Mouse (Mus musculus) intestine, postnatal 0 days (tissue): ENCODE data around the gene D10Wsu102e. TPM values are rescaled to one million over a fixed set of nuclear protein-coding genes. Genes with fewer than 3 reads are reported as not detected.
"Not testable (repeated sequence)": the region's sequence is repeated elsewhere in the genome, so short reads cannot be mapped to it uniquely, and the experiment has no call there.

ENCODE experiments used
- ATAC-seq: fragments of 200-750 bp; cut with Nextera tagmentation; 2 replicates; pipeline ENCODE4 v1.8.0; 2017; ENCODE audit warnings: mild to moderate bottlenecking, moderate TSS enrichment, moderate library complexity
- H3K27ac ChIP-seq: fragments of 300-500 bp; sonication (generic); 2 replicates; pipeline ENCODE4 v1.5.1; 2014; ENCODE audit warnings: mild to moderate bottlenecking, low read depth, low read length, moderate library complexity
- H3K27me3 ChIP-seq: fragments of 300-500 bp; sonication (generic); replicated peaks from 2 replicates; pipeline ENCODE4 v1.6.1; 2014; ENCODE audit warnings: low read length, mixed read lengths; ENCODE audit not compliant: control insufficient read depth, insufficient read depth
- H3K36me3 ChIP-seq: fragments of 300-500 bp; sonication (generic); 2 replicates; pipeline ENCODE4 v1.6.1; 2014; ENCODE audit warnings: mild to moderate bottlenecking, moderate library complexity; ENCODE audit not compliant: control insufficient read depth, insufficient read depth
- H3K4me1 ChIP-seq: fragments of 300-500 bp; sonication (generic); replicated peaks from 2 replicates; pipeline ENCODE4 v1.6.1; 2014; ENCODE audit warnings: antibody characterized with exemption, low read length, mixed read lengths; ENCODE audit not compliant: control insufficient read depth, insufficient read depth
- H3K4me2 ChIP-seq: fragments of 300-500 bp; sonication (generic); replicated peaks from 2 replicates; pipeline ENCODE4 v1.6.1; 2014; ENCODE audit warnings: low read depth, mild to moderate bottlenecking, moderate library complexity
- H3K4me3 ChIP-seq: fragments of 300-500 bp; sonication (generic); 2 replicates; pipeline ENCODE4 v1.5.1; 2014; ENCODE audit warnings: low read depth, low read length
- H3K9ac ChIP-seq: fragments of 300-500 bp; sonication (generic); 2 replicates; pipeline ENCODE4 v1.6.1; 2014; ENCODE audit warnings: mild to moderate bottlenecking, low read depth, low read length
- H3K9me3 ChIP-seq: fragments of 300-500 bp; sonication (generic); 2 replicates; pipeline ENCODE4 v1.6.1; 2016; ENCODE audit warnings: mixed run types; ENCODE audit not compliant: control insufficient read depth
- CTCF ChIP-seq: sonication (generic); IDR thresholded peaks from 2 replicates; pipeline ENCODE4 v1.5.1; 2016; ENCODE audit warnings: low read depth, mild to moderate bottlenecking, control low read depth, antibody characterized with exemption, moderate library complexity
- WGBS: fragments of 180-500 bp; shearing (Covaris S2); extraction: QIAGEN DNeasy Blood & Tissue Kit; methylation state at CpG from one replicate; pipeline ENCODE4 v1.1.7; 2014; 5-methylcytosine and 5-hydroxymethylcytosine counted together
- polyA plus RNA-seq: library from polyadenylated mRNA; unstranded; fragments of >200 nt; fragmentation: Nextera tagmentation; extraction: Ambion mirVana; gene quantifications from 2 replicates; pipeline ENCODE4 v1.2.1, GENCODE M21; 2015

D10Wsu102e gene
- polyA plus RNA-seq, 1 experiment from 2014 or later: 0.17 TPM

DNA sequence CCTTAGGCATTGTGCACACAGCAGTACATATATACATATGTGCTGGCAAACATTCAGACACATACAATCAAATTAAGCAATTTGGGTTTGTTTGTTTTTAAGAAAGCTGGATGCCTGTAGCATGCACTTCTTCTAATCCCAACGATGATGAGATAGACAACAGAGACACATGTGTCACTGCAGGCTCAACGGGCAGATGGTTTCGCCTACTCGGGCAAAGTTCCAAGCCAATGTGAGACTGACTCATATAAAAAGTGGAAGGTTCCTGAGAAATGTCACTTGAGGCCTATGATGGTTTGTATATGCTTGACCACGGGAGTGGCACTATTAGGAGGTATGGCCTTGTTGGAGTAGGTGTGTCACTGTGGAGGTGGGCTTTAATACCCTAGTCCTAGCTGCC, 16.9 kb upstream of the D10Wsu102e start:
- H3K4me1 ChIP-seq: no peaks in the 10 kb centered on the region
- no peak overlapping the region for H3K4me3 ChIP-seq
- H3K9ac ChIP-seq: no peak overlapping the region
- no peak overlapping the region for H3K27ac ChIP-seq
- no peaks in the 10 kb centered on the region; the same call in 1 of the 2 replicates for H3K27me3 ChIP-seq
- WGBS: 75% methylated on average over 5 of the region's 5 CpGs
- H3K36me3 ChIP-seq: no peaks in the 10 kb centered on the region
- TF ChIP-seq CTCF: no peak
- ATAC-seq: no peak
- H3K9me3 ChIP-seq: no peaks in the 10 kb centered on the region
- no peak overlapping the region for H3K4me2 ChIP-seq

DNA sequence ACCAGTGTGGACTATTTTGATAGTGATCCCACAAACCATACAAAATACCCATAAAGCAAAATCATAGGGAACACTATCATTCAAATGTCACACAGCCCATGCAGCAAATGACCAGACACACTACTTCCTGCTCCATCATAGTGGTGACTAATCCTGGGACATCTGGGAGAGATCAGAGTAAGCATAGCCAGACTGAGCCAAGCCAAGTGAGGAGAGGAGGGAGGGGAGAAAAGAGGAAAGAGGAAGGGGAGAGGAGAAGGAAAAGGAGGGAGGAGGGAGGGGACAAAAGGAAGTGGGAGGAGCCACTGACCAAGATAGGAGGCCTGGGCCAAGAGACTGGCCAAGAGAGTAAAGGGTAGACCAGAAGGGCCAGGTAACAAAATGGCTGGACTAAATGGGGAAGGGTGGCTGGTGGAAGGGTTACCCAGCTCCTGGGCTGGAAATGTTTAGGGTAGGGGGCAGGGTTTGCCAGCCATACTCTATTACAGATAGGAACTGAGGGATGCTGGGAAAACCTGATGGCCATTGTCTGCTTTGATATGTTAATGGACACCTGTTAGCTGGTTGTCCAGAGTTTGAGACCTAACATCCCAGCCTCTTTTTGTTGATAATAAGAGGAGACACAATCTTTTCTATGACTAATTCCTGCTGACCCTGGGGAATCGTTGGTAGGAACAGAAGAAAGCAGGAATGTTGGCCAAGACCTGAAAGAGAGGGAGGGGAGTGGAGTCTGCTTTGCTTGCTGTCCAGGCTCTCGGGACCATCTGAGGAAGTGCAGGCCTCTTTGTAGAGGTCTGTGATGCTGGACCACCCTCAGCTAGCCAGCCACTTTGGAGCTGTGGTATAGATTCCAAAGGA, 16.0 kb upstream of the D10Wsu102e start:
- Histone ChIP-seq H3K4me3 (no peak overlapping the region), H3K27ac (no peak overlapping the region), H3K27me3 (no peaks in the 10 kb centered on the region), H3K4me2 (no peak overlapping the region), H3K9ac (no peak overlapping the region), H3K4me1 (no peaks in the 10 kb centered on the region), H3K36me3 (no peaks in the 10 kb centered on the region), H3K9me3 (no peaks in the 10 kb centered on the region)
- WGBS: 59% methylated on average over 2 of the region's 2 CpGs
- no peak for TF ChIP-seq CTCF
- ATAC-seq: no peak

DNA sequence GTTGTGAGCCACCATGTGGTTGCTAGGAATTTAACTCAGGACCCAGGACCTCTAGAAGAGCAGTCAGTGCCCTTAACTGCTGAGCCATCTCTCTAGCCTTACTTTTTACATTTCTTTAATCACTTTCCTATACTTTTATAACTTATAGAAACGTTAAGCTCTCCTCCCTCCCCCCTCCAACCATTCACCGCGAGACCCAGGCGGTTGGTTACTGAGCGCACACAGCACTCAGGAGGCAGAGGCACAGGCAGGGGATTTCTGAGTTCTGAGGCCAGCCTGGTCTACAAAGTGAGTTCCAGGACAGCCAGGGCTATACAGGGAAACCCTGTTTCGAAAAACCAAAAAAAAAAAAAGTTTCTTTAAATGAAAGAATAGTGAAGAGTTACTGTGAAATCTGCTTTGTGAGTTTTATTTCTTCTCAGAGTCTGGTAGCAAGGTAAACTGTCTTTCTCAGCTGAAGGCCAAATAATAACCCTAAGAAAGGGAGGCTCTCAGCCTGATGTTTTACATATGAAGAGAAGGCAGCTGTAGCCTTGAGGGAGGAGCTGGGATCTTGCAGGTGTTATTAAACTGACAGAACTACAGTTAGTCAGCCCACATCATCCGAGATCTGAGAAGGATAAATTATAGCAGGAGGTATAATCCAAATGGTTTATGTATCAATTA, 14.2 kb upstream of the D10Wsu102e start:
- H3K9me3 ChIP-seq: no peaks in the 10 kb centered on the region
- H3K27ac ChIP-seq: no peak overlapping the region
- H3K9ac ChIP-seq: no peak overlapping the region
- H3K4me3 ChIP-seq: no peak overlapping the region
- TF ChIP-seq CTCF: no peak
- WGBS: 56% methylated on average over 7 of the region's 7 CpGs
- ATAC-seq: no peak
- H3K4me2 ChIP-seq: no peak overlapping the region
- no peaks in the 10 kb centered on the region for H3K4me1 ChIP-seq
- no peaks in the 10 kb centered on the region for H3K27me3 ChIP-seq
- H3K36me3 ChIP-seq: no peaks in the 10 kb centered on the region

DNA sequence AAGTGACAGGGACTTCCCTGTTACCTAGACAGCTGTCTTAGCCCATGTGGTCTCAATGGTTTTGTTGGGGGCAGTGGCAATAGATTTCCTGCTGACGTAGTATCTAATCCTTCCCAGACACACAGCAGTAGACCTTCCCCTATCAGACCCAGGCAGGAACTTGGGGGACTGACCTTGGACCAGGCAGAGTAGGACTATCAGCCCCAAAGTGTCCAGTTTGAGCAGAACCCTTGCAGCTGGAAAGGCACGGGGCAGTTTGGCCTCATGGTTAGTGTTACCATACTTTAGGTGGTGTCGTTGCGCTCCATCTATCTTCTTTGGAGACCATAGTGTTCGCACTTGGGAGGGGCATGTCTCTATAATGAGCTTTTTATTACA, 13.7 kb upstream of the D10Wsu102e start:
- ATAC-seq: no peak
- no peak overlapping the region for H3K4me2 ChIP-seq
- 85% methylated on average over 5 of the region's 5 CpGs for WGBS
- H3K36me3 ChIP-seq: no peaks in the 10 kb centered on the region
- H3K9me3 ChIP-seq: no peaks in the 10 kb centered on the region
- no peak for TF ChIP-seq CTCF
- no peak overlapping the region for H3K4me3 ChIP-seq
- no peak overlapping the region for H3K9ac ChIP-seq
- no peak overlapping the region for H3K27ac ChIP-seq
- no peaks in the 10 kb centered on the region for H3K27me3 ChIP-seq
- H3K4me1 ChIP-seq: no peaks in the 10 kb centered on the region

DNA sequence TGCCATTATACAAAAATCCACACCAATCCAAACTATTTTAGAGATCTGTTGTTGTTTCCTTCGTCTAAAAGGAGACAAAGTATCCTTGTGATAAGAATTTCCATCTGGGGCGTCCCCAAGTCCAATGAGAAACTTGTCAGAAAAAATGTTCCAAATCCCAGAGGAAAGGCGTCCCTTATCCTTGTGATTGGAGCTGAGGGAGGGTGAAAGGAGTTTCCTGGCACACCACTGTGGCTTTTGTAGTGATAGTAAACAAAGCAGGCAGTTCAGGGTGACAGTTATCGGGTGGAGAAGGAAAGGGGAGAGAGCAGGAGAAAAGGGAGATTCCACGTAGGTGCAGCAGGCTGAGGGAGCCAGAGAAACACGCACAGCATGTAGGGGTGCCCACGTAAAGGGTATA, 12.5 kb upstream of the D10Wsu102e start:
- H3K4me1 ChIP-seq: no peaks in the 10 kb centered on the region
- H3K36me3 ChIP-seq: no peaks in the 10 kb centered on the region
- no peak for ATAC-seq
- no peak for TF ChIP-seq CTCF
- no peak overlapping the region for H3K4me3 ChIP-seq
- H3K9ac ChIP-seq: no peak overlapping the region
- no peak overlapping the region for H3K4me2 ChIP-seq
- WGBS: 36% methylated on average over 7 of the region's 7 CpGs
- H3K27ac ChIP-seq: no peak overlapping the region
- no peaks in the 10 kb centered on the region for H3K27me3 ChIP-seq
- H3K9me3 ChIP-seq: no peaks in the 10 kb centered on the region

DNA sequence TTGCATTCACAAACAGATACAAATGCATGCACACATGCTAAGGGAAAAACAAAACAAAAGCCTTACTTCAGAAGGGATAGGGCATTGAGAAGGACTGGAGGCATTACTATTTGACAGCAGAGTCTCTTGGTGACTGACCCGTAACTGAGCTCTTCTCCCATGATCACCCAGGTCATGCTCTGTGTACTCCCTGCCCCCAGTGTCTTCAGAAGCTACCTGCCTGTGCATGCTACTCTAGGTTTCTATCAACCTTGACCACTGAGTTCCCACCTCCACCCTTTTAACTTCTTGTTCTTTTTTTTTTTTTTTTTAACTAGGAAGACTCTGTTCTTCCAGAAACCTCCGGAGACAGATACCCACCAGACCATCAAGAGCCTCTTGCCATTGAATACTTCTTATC, 9.3 kb upstream of the D10Wsu102e start:
- 94% methylated on average over 2 of the region's 2 CpGs for WGBS
- Histone ChIP-seq H3K27me3 (no peaks in the 10 kb centered on the region), H3K9ac (no peak overlapping the region), H3K36me3 (no peaks in the 10 kb centered on the region), H3K9me3 (no peaks in the 10 kb centered on the region), H3K4me3 (no peak overlapping the region), H3K27ac (no peak overlapping the region), H3K4me2 (no peak overlapping the region), H3K4me1 (0 out of 2 replicates have a peak, but pooled peaks cover 2% of the 10 kb centered on the region)
- TF ChIP-seq CTCF: no peak
- ATAC-seq: no peak

DNA sequence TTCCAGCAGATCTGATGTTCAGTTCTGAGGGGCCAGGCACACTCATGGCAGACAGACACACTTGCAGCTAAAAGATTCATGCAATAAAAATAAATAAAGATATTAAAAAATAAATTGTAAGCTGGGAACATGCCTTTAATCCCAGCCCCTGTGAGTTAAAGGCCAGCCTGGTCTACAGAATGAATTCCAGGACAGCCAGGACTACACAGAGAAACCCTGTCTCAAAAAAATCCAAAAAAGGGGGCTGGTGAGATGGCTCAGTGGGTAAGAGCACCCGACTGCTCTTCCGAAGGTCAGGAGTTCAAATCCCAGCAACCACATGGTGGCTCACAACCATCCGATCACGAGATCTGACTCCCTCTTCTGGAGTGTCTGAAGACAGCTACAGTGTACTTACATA, 8.2 kb upstream of the D10Wsu102e start:
- H3K9ac ChIP-seq, H3K4me2 ChIP-seq, H3K4me1 ChIP-seq, ATAC-seq, H3K27me3 ChIP-seq, H3K9me3 ChIP-seq, H3K36me3 ChIP-seq, H3K4me3 ChIP-seq, H3K27ac ChIP-seq: not testable (repeated sequence)
- WGBS: 83% methylated on average over 3 of the region's 4 CpGs
